8 mouse cellular contexts compared by ENCODE assay signal in genomic region chr2:61592699-61593029, GRCm38 (mm10). TPM values are rescaled to one million over a fixed set of nuclear protein-coding genes. Genes with fewer than 3 reads are reported as not detected.
A peak's percentile ranks its signal among the peaks of the same experiment; 100 is the strongest.
DNase-seq lines count a peak whose midpoint lies in the region; ATAC-seq and TF ChIP-seq lines count a peak whose summit lies in the region.

No protein-coding gene starts in this region.

- TF ChIP-seq CTCF in MEL (IDR thresholded peaks at IDR 0.05 in 2 of 3, conservative IDR thresholded peaks at IDR 0.05 in 1 of 3; ENCODE audit: control insufficient read depth in 1 of 3, insufficient read depth in 1 of 3, low read depth in 2 of 3, low read length in 3 of 3, poor library complexity in 1 of 3, severe bottlenecking in 1 of 3): no peak

- intact Hi-C loops in heart, postnatal 25 days (cut with DNase I): loop anchor here (5.0 kb wide), 1 partner anchor 120 kb away; the partner anchor contains the start of gene Psmd14

- WGBS in heart, embryonic 14.5 days: 16% methylated on average over 5 of the region's 5 CpGs
- 17% methylated on average over 5 of the region's 5 CpGs for WGBS in hindbrain, embryonic 10.5 days
- WGBS in liver, embryonic 16.5 days (ENCODE audit: insufficient replicate concordance): 10% methylated on average over 5 of the region's 5 CpGs

- no peak for TF ChIP-seq POLR2A in MEL (IDR thresholded peaks at IDR 0.05; ENCODE audit: control insufficient read depth in 1 of 2, insufficient read depth in 1 of 2, low read depth in 1 of 2, low read length in 2 of 2, poor library complexity in 1 of 2)

- no peak for TF ChIP-seq RAD21 in MEL (IDR thresholded peaks at IDR 0.05; ENCODE audit: low read depth, low read length)

- H3K4me2 ChIP-seq in heart, embryonic 14.5 days (ENCODE audit: low read length): peak overlapping the region; percentile 85
- peak overlapping the region; percentile 24; the same call in 1 of the 2 replicates for H3K4me2 ChIP-seq in liver, embryonic 16.5 days (ENCODE audit: low read depth, low read length)

- H3K4me3 ChIP-seq in heart, embryonic 14.5 days (ENCODE audit: control insufficient read depth in 1 of 2, insufficient read depth in 1 of 2, low read depth in 1 of 2, low read length in 2 of 2): peak overlapping the region; percentile 74 to 88; a peak in 3 of 4 replicates
- peak overlapping the region in 1 of 2 experiments; percentile 18; a peak in 2 of 4 replicates for H3K4me3 ChIP-seq in MEL (ENCODE audit: control insufficient read depth in 1 of 2, insufficient read depth in 1 of 2, low read depth in 2 of 2, low read length in 2 of 2)
- H3K4me3 ChIP-seq in hindbrain, embryonic 10.5 days: peak overlapping the region; percentile 89
- peak overlapping the region; percentile 95 for H3K4me3 ChIP-seq in liver, embryonic 16.5 days (ENCODE audit: low read depth, low read length)

- ATAC-seq in heart, embryonic 14.5 days (ENCODE audit: insufficient number of reproducible peaks, insufficient read depth, low FRiP score, low read depth): no peak
- ATAC-seq in liver, embryonic 16.5 days (ENCODE audit: low read depth): no peak
- no peak for ATAC-seq in megakaryocyte progenitor cell, adult 5-6 weeks (replicated peaks; ENCODE audit: poor library complexity)

- no peaks in the 10 kb centered on the region for H3K9me3 ChIP-seq in heart, embryonic 14.5 days (ENCODE audit: control insufficient read depth, low read length)
- H3K9me3 ChIP-seq in MEL (replicated peaks; ENCODE audit: insufficient read depth, low read length): no peaks in the 10 kb centered on the region
- H3K9me3 ChIP-seq in hindbrain, embryonic 10.5 days: no peaks in the 10 kb centered on the region
- H3K9me3 ChIP-seq in liver, embryonic 16.5 days (replicated peaks; ENCODE audit: control insufficient read depth, low read length): no peaks in the 10 kb centered on the region

- peaks cover 35% of the 10 kb centered on the region for H3K79me2 ChIP-seq in MEL (ENCODE audit: control insufficient read depth, insufficient read depth, low read length, poor library complexity)

- no peaks in the 10 kb centered on the region for H3K36me3 ChIP-seq in heart, embryonic 14.5 days (ENCODE audit: control insufficient read depth, insufficient read depth, low read length)
- H3K36me3 ChIP-seq in MEL (ENCODE audit: control insufficient read depth in 1 of 2, insufficient read depth in 2 of 2, low read length in 2 of 2): peaks cover 0 to 30% of the 10 kb centered on the region in 2 experiments; a peak in 3 of 4 replicates
- H3K36me3 ChIP-seq in hindbrain, embryonic 10.5 days: no peaks in the 10 kb centered on the region
- H3K36me3 ChIP-seq in liver, embryonic 16.5 days (ENCODE audit: control insufficient read depth, insufficient read depth): no peaks in the 10 kb centered on the region

- DNase-seq in heart, postnatal 25 days (ENCODE audit: low spot score): no peak
- DNase-seq in MEL (ENCODE audit: low read depth, low spot score): no peak
- no peak for DNase-seq in hindbrain, embryonic 10.5 days (ENCODE audit: low spot score)
- DNase-seq in embryo, embryonic 9.5 days (ENCODE audit: extremely low spot score): no peak
- DNase-seq in adrenal gland, adult 2 months: no peak

- no peak overlapping the region for H3K9ac ChIP-seq in heart, embryonic 14.5 days (ENCODE audit: low read length)
- H3K9ac ChIP-seq in MEL (ENCODE audit: control insufficient read depth, low read depth, low read length, poor library complexity, severe bottlenecking): peak overlapping the region; percentile 48; the same call in 1 of the 2 replicates
- H3K9ac ChIP-seq in liver, embryonic 16.5 days (ENCODE audit: low read depth, low read length): no peak overlapping the region

- no peaks in the 10 kb centered on the region for H3K27me3 ChIP-seq in heart, embryonic 14.5 days (ENCODE audit: control insufficient read depth, insufficient read depth, low read length)
- no peaks in the 10 kb centered on the region; a peak in 1 of 4 replicates for H3K27me3 ChIP-seq in MEL (ENCODE audit: control insufficient read depth in 1 of 2, insufficient read depth in 2 of 2, low read length in 2 of 2)
- no peaks in the 10 kb centered on the region for H3K27me3 ChIP-seq in hindbrain, embryonic 10.5 days (ENCODE audit: insufficient read depth, poor library complexity, severe bottlenecking)
- H3K27me3 ChIP-seq in liver, embryonic 16.5 days (ENCODE audit: control insufficient read depth, insufficient read depth, low read depth, low read length): no peaks in the 10 kb centered on the region

- no peaks in the 10 kb centered on the region for H3K4me1 ChIP-seq in heart, embryonic 14.5 days (ENCODE audit: control insufficient read depth in 2 of 2, insufficient read depth in 2 of 2, low read length in 2 of 2)
- H3K4me1 ChIP-seq in MEL (ENCODE audit: control insufficient read depth in 1 of 2, insufficient read depth in 2 of 2, low read length in 2 of 2): peaks cover 12 to 21% of the 10 kb centered on the region in 2 experiments
- peaks cover 15% of the 10 kb centered on the region for H3K4me1 ChIP-seq in hindbrain, embryonic 10.5 days (replicated peaks)
- peaks cover 11% of the 10 kb centered on the region for H3K4me1 ChIP-seq in liver, embryonic 16.5 days (ENCODE audit: control insufficient read depth, low read depth, low read length)

- TF ChIP-seq EP300 in MEL (IDR thresholded peaks at IDR 0.05; ENCODE audit: low read depth in 1 of 2, low read length in 2 of 2): no peak

- no peak overlapping the region for H3K27ac ChIP-seq in heart, embryonic 14.5 days (replicated peaks in 1 of 2; ENCODE audit: control insufficient read depth in 1 of 2, insufficient read depth in 1 of 2, low read depth in 2 of 2, low read length in 2 of 2)
- H3K27ac ChIP-seq in MEL (ENCODE audit: control insufficient read depth, low read depth, low read length): no peak overlapping the region
- H3K27ac ChIP-seq in hindbrain, embryonic 10.5 days: peak overlapping the region; percentile 95
- H3K27ac ChIP-seq in liver, embryonic 16.5 days (ENCODE audit: low read length): no peak overlapping the region

TF ChIP-seq in MEL, 35 proteins besides CTCF, POLR2A, EP300 and RAD21:
- TF ChIP-seq UBTF (IDR thresholded peaks at IDR 0.05; ENCODE audit: borderline replicate concordance, insufficient read depth, low read depth, low read length): no peak
- no peak for TF ChIP-seq GABPA (IDR thresholded peaks at IDR 0.05; ENCODE audit: low read depth, low read length)
- TF ChIP-seq ZC3H11A (IDR thresholded peaks at IDR 0.05; ENCODE audit: low read depth, low read length): no peak
- TF ChIP-seq MAZ (IDR thresholded peaks at IDR 0.05; ENCODE audit: low read depth, low read length): peak; percentile 51; the same call in 1 of the 2 replicates
- TF ChIP-seq TBP (IDR thresholded peaks at IDR 0.05; ENCODE audit: low read depth, low read length): no peak
- no peak for TF ChIP-seq ZKSCAN1 (IDR thresholded peaks at IDR 0.05; ENCODE audit: low read depth, low read length)
- peak; percentile 72; the same call in 1 of the 2 replicates for TF ChIP-seq ZMIZ1 (IDR thresholded peaks at IDR 0.05; ENCODE audit: low read depth, low read length)
TF ChIP-seq in MEL: peak in this region for 2.

RNA-seq across cellular contexts. Expression of gene Tank, which starts 14.3 kb away (rescaled TPM):
- polyA plus RNA-seq in heart, embryonic 14.5 days (2014; fragmentation: Nextera tagmentation; extraction: Ambion mirVana): 26.1 and 26.3 TPM in 2 replicates
- 10 to 100 TPM; 17.6 to 20.9 TPM for total RNA-seq in heart, postnatal 25 days (2021)
- total RNA-seq in MEL (2012; rRNA removed): 25.4 and 27.0 TPM in 2 replicates
- polyA plus RNA-seq in MEL (2012; ENCODE audit: insufficient read depth in 1 of 2, insufficient read length in 2 of 2, low read depth in 1 of 2, low replicate concordance in 2 of 2, missing spikeins in 1 of 2): 10 to 100 TPM; 27.4 to 96.7 TPM
- 22.2 and 23.3 TPM in 2 replicates for polyA plus RNA-seq in hindbrain, embryonic 10.5 days (2016; fragmentation: Nextera tagmentation; extraction: Ambion mirVana)
- polyA plus RNA-seq in liver, embryonic 16.5 days (2015; fragmentation: Nextera tagmentation; extraction: Ambion mirVana): 17.3 and 20.4 TPM in 2 replicates
- total RNA-seq in megakaryocyte progenitor cell, adult 5-6 weeks (2015): 132 and 135 TPM in 2 replicates
- 84.7 and 93.1 TPM in 2 replicates for total RNA-seq in megakaryocyte progenitor cell, adult 5-6 weeks (2017)
- 10 to 100 TPM; 37.5 to 55.3 TPM for total RNA-seq in adrenal gland, adult 2 months (2021)
- 2.1 and 2.6 TPM in 2 replicates for polyA plus RNA-seq in adrenal gland, adult 2 months (2012; rRNA removed)
